Mouse (Mus musculus) hindbrain, embryonic 13.5 days (tissue): ENCODE data around the gene Loxl1. TPM values are rescaled to one million over a fixed set of nuclear protein-coding genes. Genes with fewer than 3 reads are reported as not detected.

ENCODE experiments used
- ATAC-seq: fragments of 200-750 bp; cut with Nextera tagmentation; 2 replicates; pipeline ENCODE4 v1.8.0; 2017; ENCODE audit warnings: moderate TSS enrichment; ENCODE audit not compliant: low FRiP score
- H3K27ac ChIP-seq: fragments of 300-500 bp; sonication (generic); 2 replicates; pipeline ENCODE4 v1.5.1; 2015; ENCODE audit warnings: inconsistent platforms, mild to moderate bottlenecking, moderate library complexity
- H3K27me3 ChIP-seq: fragments of 300-500 bp; sonication (generic); 2 replicates; pipeline ENCODE4 v1.6.1; 2015; ENCODE audit warnings: mild to moderate bottlenecking, inconsistent platforms
- H3K36me3 ChIP-seq: fragments of 300-500 bp; sonication (generic); 2 replicates; pipeline ENCODE4 v1.6.1; 2015; ENCODE audit warnings: mild to moderate bottlenecking, inconsistent platforms
- H3K4me1 ChIP-seq: fragments of 300-500 bp; sonication (generic); replicated peaks from 2 replicates; pipeline ENCODE4 v1.6.1; 2015; ENCODE audit warnings: inconsistent platforms
- H3K4me2 ChIP-seq: fragments of 300-500 bp; sonication (generic); 2 replicates; pipeline ENCODE4 v1.6.1; 2015; ENCODE audit warnings: inconsistent platforms, mild to moderate bottlenecking, moderate library complexity
- H3K4me3 ChIP-seq: fragments of 300-500 bp; sonication (generic); 2 replicates; pipeline ENCODE4 v1.5.1; 2015; ENCODE audit warnings: mild to moderate bottlenecking, inconsistent platforms
- H3K9ac ChIP-seq: fragments of 300-500 bp; sonication (generic); 2 replicates; pipeline ENCODE4 v1.6.1; 2015; ENCODE audit warnings: mild to moderate bottlenecking, inconsistent platforms
- H3K9me3 ChIP-seq: fragments of 300-500 bp; sonication (generic); 2 replicates; pipeline ENCODE4 v1.6.1; 2016; ENCODE audit warnings: inconsistent platforms
- WGBS: fragments of 180-500 bp; shearing (Covaris S2); methylation state at CpG from one replicate; pipeline ENCODE4 v1.1.7; 2015; 5-methylcytosine and 5-hydroxymethylcytosine counted together
- polyA plus RNA-seq: library from polyadenylated mRNA; unstranded; fragments of >200 nt; fragmentation: Nextera tagmentation; extraction: Ambion mirVana; gene quantifications from 2 replicates; pipeline ENCODE4 v1.2.1, GENCODE M21; 2015

Gene Loxl1
- polyA plus RNA-seq, 1 experiment from 2014 or later: 8.1 TPM

DNA sequence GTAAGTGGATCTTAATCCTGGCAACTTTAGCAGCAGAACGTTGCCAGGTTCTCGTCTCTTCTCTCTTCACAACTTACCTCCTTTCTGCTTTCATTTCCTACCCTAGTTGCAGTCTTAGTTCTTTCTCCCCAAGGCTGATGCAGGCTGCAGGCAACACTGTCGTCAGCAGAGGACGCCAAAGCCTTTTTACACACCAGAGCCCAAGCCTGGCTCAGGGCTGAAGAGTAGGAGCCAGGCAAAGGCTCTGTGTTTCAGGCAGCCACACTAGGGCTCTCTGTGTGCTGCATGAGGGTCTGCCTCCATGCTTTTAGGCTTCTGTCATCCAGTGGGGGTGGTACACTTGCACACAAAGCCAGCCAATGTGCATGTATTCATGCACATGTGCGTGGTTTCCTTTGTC lies 17.3 kb upstream of the Loxl1 start:
- Histone ChIP-seq H3K4me3 (no peak overlapping the region), H3K27ac (no peak overlapping the region), H3K27me3 (0 out of 2 replicates have a peak, but pooled peaks cover 8% of the 10 kb centered on the region), H3K4me2 (no peak overlapping the region), H3K9ac (no peak overlapping the region), H3K4me1 (peaks cover 15% of the 10 kb centered on the region), H3K36me3 (no peaks in the 10 kb centered on the region), H3K9me3 (no peaks in the 10 kb centered on the region)
- 27% methylated on average over 5 of the region's 5 CpGs for WGBS
- ATAC-seq: peak; percentile 78; the same call in 1 of the 2 replicates

- Histone ChIP-seq H3K4me1 (peaks cover 15% of the 10 kb centered on the region), H3K36me3 (no peaks in the 10 kb centered on the region), H3K4me2 (no peak overlapping the region), H3K9me3 (no peaks in the 10 kb centered on the region), H3K4me3 (no peak overlapping the region), H3K27me3 (0 out of 2 replicates have a peak, but pooled peaks cover 8% of the 10 kb centered on the region), H3K9ac (no peak overlapping the region), H3K27ac (no peak overlapping the region)
- no peak for ATAC-seq
- 60% methylated on average over 1 of the region's 1 CpGs for WGBS
Observed at GRCm38 (mm10) chr9:58327382-58327781, 14.4 kb upstream of the Loxl1 start.

DNA sequence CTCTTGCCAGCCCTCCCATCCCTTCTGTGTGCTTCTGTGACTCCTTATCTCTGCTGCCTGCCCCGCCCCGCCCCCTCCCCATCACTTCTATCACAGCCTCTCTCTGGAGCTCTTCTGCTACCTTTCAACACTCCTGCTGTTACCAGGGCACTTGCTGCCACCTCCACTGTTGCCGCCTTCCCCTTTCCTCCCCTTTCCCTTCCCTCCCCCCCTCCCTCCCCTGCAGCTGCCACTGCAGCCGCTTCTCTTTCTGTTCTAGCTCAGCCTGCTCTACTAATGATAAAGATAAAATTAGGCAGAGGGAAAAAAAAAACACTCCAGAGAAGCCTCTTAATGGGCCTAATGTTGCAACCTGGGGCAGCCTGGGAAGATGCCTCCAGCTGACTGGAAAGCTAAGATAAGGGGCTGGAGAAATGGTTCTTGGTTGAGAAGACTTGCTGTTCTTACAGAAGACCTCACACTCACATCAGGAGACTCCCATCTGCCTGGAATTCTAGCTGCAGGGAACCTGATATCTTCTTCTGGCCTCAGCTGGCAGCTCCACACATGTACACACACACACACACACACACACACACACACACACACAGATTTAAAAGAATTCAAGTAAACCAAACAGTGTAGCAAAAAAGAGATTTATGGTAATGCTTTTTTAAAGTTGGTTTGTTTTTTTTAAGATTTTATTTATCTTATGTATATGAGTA lies 13.6 kb upstream of the Loxl1 start:
- Histone ChIP-seq H3K4me1 (peaks cover 15% of the 10 kb centered on the region), H3K9me3 (no peaks in the 10 kb centered on the region), H3K9ac (no peak overlapping the region), H3K4me2 (no peak overlapping the region), H3K27ac (peak overlapping the region; percentile 52), H3K36me3 (no peaks in the 10 kb centered on the region), H3K27me3 (0 out of 2 replicates have a peak, but pooled peaks cover 8% of the 10 kb centered on the region), H3K4me3 (no peak overlapping the region)
- no peak for ATAC-seq
- WGBS: 16% methylated on average over 4 of the region's 4 CpGs

GRCm38 (mm10) chr9:58321681-58322080 lies 8.7 kb upstream of the Loxl1 start:
- H3K36me3 ChIP-seq: no peaks in the 10 kb centered on the region
- no peaks in the 10 kb centered on the region for H3K27me3 ChIP-seq
- WGBS: 98% methylated on average over 3 of the region's 3 CpGs
- no peak overlapping the region for H3K27ac ChIP-seq
- no peak for ATAC-seq
- H3K9ac ChIP-seq: no peak overlapping the region
- H3K9me3 ChIP-seq: no peaks in the 10 kb centered on the region
- H3K4me1 ChIP-seq: peaks cover 13% of the 10 kb centered on the region
- no peak overlapping the region for H3K4me2 ChIP-seq
- no peak overlapping the region for H3K4me3 ChIP-seq

GRCm38 (mm10) chr9:58318317-58318716 lies 5.3 kb upstream of the Loxl1 start:
- no peak overlapping the region for H3K4me2 ChIP-seq
- H3K27ac ChIP-seq: no peak overlapping the region
- peaks cover 7% of the 10 kb centered on the region for H3K27me3 ChIP-seq
- H3K9ac ChIP-seq: no peak overlapping the region
- WGBS: 72% methylated on average over 3 of the region's 3 CpGs
- no peaks in the 10 kb centered on the region for H3K9me3 ChIP-seq
- no peak for ATAC-seq
- peaks cover 37% of the 10 kb centered on the region for H3K4me1 ChIP-seq
- no peak overlapping the region for H3K4me3 ChIP-seq
- H3K36me3 ChIP-seq: no peaks in the 10 kb centered on the region

DNA sequence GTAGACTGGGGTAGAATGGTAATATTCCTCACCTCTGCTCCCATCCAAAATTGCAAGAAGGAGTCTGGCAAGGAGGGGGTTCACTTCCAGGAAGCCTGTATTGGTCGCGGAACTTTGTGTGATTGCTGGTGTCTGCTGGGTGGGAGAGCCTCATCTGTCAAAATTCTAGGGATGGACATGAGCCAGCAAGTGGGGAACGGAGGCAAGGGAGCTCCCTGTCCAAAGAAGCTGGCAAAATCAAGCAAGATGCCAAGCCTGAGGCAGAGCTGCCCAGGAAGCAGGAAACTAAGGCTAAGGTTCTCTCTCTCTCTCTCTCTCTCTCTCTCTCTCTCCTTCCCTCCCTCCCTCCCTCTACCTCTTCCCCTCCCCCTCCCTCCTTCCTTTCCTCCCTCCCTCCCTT lies 4.4 kb upstream of the Loxl1 start:
- no peaks in the 10 kb centered on the region for H3K36me3 ChIP-seq
- H3K9ac ChIP-seq: no peak overlapping the region
- ATAC-seq: no peak
- no peak overlapping the region for H3K4me3 ChIP-seq
- H3K4me1 ChIP-seq: peaks cover 47% of the 10 kb centered on the region
- H3K27me3 ChIP-seq: peaks cover 16% of the 10 kb centered on the region
- H3K4me2 ChIP-seq: no peak overlapping the region
- no peaks in the 10 kb centered on the region for H3K9me3 ChIP-seq
- H3K27ac ChIP-seq: no peak overlapping the region
- WGBS: 67% methylated on average over 3 of the region's 3 CpGs

- 54% methylated on average over 7 of the region's 7 CpGs for whole genome bisulfite sequencing
- Histone ChIP-seq H3K27ac (no peak overlapping the region), H3K9ac (no peak overlapping the region), H3K9me3 (no peaks in the 10 kb centered on the region), H3K27me3 (peaks cover 22% of the 10 kb centered on the region), H3K4me2 (no peak overlapping the region), H3K4me3 (no peak overlapping the region), H3K36me3 (no peaks in the 10 kb centered on the region), H3K4me1 (peaks cover 53% of the 10 kb centered on the region)
- ATAC-seq: no peak
Observed at GRCm38 (mm10) chr9:58316784-58317183, 3.8 kb upstream of the Loxl1 start.

GRCm38 (mm10) chr9:58315850-58316249 lies 2.9 kb upstream of the Loxl1 start:
- Histone ChIP-seq H3K4me3 (no peak overlapping the region), H3K36me3 (no peaks in the 10 kb centered on the region), H3K9me3 (no peaks in the 10 kb centered on the region), H3K27me3 (peaks cover 31% of the 10 kb centered on the region), H3K27ac (peak overlapping the region; percentile 70), H3K9ac (no peak overlapping the region), H3K4me1 (peaks cover 56% of the 10 kb centered on the region), H3K4me2 (no peak overlapping the region)
- 94% methylated on average over 2 of the region's 2 CpGs for WGBS
- ATAC-seq: no peak

GRCm38 (mm10) chr9:58314682-58315360 lies 1.8 kb upstream of the Loxl1 start:
- ATAC-seq: no peak
- H3K27ac ChIP-seq: peak overlapping the region; percentile 70
- 0 out of 2 replicates have a peak overlapping the region, but pooled peaks have one; percentile 19 for H3K9ac ChIP-seq
- peaks cover 38% of the 10 kb centered on the region for H3K27me3 ChIP-seq
- H3K9me3 ChIP-seq: no peaks in the 10 kb centered on the region
- no peak overlapping the region for H3K4me3 ChIP-seq
- WGBS: 38% methylated on average over 5 of the region's 5 CpGs
- H3K4me1 ChIP-seq: peaks cover 62% of the 10 kb centered on the region
- H3K36me3 ChIP-seq: no peaks in the 10 kb centered on the region
- H3K4me2 ChIP-seq: no peak overlapping the region

- H3K27ac ChIP-seq: no peak overlapping the region
- 1% methylated on average over 72 of the region's 72 CpGs for WGBS
- H3K4me1 ChIP-seq: peaks cover 75% of the 10 kb centered on the region
- H3K27me3 ChIP-seq: peaks cover 40% of the 10 kb centered on the region
- no peaks in the 10 kb centered on the region for H3K36me3 ChIP-seq
- ATAC-seq: peak; percentile 34; the same call in 1 of the 2 replicates
- H3K4me2 ChIP-seq: peak overlapping the region; percentile 62
- H3K9ac ChIP-seq: peak overlapping the region; percentile 59
- H3K9me3 ChIP-seq: no peaks in the 10 kb centered on the region
- H3K4me3 ChIP-seq: peak overlapping the region; percentile 36
Observed at GRCm38 (mm10) chr9:58312196-58312943, 616 bp downstream of the Loxl1 start.

DNA sequence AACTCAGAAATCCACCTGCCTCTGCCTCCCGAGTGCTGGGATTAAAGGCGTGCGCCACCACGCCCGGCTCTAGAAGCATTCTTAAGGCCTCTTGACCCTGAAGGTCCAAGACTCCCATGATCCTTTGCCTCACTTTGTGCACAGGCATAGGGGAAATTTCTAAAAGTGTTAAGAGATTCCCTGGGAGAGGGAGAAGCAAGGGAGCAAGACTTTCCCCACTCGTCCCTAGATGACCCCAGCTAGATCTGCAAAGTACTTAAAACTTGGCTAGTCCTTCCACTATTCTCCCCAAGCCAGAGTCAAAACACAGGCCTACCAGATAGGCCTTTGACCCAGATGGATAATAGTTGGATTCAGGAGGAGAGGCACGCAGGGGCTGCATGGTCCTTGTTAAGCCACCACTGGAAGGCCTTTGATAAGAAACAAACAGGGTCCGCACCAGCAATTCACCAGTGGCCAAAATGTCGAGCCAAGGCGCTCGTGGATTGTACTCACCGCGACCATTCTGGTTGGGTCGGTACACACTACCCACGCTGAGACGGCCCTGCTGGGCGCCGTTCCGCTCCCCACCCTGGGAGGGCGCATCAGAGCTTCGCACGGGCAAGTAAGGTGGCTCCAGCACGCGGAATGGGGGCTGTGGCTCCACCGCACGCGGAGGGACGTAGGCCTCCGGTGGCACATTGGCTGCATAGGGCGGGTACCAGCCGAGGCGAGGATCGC lies 1.6 kb downstream of the Loxl1 start:
- Histone ChIP-seq H3K36me3 (no peaks in the 10 kb centered on the region), H3K4me2 (peak overlapping the region; percentile 62), H3K9ac (0 out of 2 replicates have a peak overlapping the region, but pooled peaks have one; percentile 59), H3K27ac (no peak overlapping the region), H3K27me3 (peaks cover 40% of the 10 kb centered on the region), H3K9me3 (no peaks in the 10 kb centered on the region), H3K4me3 (peak overlapping the region; percentile 36), H3K4me1 (peaks cover 68% of the 10 kb centered on the region)
- no peak for ATAC-seq
- 51% methylated on average over 33 of the region's 33 CpGs for WGBS
